Mouse (Mus musculus) ovary, postnatal 36 days (tissue): Measurements from ENCODE around the gene Upf2.
"Not testable (repeated sequence)": the region's sequence is repeated elsewhere in the genome, so short reads cannot be mapped to it uniquely, and the experiment has no call there.

Source experiments
- DNase-seq: peaks from one replicate; pipeline ENCODE4 v3.0.0; 2022; ENCODE audit warnings: low spot score, mixed read lengths

Gene Upf2

DNA sequence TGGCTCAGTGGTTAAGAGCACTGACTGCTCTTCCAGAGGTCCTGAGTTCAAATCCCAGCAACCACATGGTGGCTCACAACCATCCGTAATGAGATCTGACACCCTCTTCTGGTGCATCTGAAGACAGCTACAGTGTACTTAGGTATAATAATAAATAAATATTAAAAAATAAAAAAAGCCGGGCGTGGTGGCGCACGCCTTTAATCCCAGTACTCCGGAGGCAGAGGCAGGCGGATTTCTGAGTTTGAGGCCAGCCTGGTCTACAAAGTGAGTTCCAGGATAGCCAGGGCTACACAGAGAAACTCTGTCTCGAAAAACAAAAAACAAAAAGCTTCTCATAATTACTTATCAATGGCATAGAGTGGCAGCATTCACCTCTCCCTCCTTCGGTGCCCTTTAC, 1.4 kb upstream of the Upf2 start:
- DNase-seq = not testable (repeated sequence)

DNA sequence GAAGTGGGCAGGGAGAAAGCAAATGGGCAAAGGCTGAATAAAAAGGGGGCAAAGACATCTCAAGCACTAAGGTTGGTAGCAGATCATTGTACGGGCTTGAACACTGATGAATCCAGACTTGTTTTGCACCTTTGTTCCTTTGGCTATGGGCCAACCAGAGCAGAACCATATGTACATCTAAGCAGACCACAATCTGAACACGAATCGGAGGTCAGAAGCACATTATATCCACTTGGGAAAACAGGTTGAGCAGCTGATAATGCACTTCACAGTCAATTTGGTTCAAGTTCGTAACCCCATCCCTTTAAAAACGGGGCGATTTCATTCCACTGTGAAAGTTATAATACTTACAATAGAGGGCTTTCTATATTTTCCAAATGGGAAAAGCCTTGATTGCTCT, 964 bp upstream of the Upf2 start:
- DNase-seq = no peak

DNA sequence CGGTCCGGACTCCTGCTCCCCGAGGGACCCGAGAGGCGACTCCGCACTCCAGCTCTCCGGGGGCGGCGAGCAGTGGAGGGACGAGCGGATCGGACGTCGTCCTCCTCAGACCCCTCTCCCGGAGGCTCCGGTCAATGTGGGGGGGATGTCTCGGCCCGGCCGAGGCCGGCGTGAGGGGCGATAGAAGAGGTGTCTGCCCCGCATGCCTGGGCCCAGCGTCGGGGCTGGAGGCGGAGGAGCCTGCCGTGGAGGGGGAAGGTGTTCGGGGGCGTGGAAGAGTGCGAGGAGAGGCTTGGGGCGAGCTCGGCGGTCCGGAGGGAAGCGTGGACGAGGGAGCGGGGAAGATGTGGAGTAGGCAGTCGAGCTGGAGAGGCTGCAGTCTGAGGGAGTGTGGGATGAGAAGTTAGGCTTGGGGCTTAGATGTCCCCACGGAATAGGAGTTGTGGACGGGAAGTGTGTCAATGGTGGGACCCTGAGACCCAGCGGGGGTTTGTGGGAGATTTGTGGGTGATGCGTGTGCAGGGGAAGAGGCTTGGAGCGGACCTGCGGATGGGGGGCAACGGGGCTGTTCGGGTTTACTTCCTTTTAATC, 447 bp downstream of the Upf2 start:
- DNase-seq = no peak

DNA sequence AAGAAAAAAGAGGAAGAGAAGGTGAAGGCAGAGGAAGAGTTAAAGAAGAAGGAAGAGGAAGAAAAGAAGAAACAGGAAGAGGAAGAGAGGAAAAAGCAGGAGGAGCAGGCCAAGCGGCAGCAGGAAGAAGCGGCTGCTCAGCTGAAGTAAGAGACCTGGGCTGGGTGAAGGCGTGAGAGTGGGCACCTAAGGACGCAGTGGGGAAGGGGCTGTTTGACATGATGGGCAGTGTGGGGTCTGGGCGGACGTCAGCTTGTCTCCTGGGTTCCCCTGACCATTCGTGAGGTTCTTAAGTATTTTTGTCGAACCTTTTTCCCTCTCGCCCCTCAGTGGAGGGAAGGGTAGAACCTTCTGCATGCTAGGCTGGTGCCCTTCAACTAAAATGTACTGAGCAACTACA, 6.4 kb downstream of the Upf2 start:
- DNase-seq = no peak

- no peak for DNase-seq
Measured at GRCm38 (mm10) chr2:5962265-5962664, 11.0 kb downstream of the Upf2 start.

GRCm38 (mm10) chr2:5963729-5964128, 12.5 kb downstream of the Upf2 start:
- DNase-seq = not testable (repeated sequence)

DNA sequence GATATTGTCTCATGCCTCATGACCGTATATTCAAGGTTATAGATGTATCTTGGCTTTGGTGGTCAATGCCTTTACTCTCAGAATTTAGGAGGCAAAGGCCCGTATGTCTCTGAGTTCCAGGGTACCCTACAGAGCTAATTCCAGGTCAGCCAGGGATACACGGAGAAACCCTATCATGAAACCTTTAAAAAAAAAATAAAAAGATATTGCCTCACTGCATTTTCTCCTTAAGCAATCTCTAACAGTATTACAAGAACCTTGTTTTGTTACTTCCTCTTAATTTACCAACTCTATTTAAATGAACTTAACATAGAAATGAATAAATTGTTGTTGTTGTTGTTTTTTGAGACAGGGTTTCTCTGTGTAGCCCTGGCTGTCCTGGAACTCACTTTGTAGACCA, 14.7 kb downstream of the Upf2 start:
- no peak for DNase-seq

DNA sequence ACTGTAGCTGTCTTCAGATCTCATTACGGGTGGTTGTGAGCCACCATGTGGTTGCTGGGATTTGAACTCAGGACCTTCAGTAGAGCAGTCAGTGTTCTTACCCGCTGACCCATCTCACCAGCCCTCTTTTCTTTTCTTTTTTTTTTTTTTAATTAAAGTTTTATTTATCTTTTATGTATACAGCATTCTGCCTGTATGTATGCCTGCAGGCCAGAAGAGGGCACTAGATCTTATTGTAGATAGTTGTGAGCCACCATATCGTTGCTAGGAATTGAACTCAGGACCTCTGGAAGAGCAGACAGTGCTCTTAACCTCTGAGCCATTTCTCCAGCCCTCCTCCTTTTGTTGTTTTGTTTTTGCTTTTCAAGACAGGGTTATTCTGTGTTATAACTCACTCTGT, 19.4 kb downstream of the Upf2 start:
- DNase-seq = not testable (repeated sequence)

- no peak for DNase-seq
Measured at GRCm38 (mm10) chr2:5977532-5977931, 26.3 kb downstream of the Upf2 start.

DNA sequence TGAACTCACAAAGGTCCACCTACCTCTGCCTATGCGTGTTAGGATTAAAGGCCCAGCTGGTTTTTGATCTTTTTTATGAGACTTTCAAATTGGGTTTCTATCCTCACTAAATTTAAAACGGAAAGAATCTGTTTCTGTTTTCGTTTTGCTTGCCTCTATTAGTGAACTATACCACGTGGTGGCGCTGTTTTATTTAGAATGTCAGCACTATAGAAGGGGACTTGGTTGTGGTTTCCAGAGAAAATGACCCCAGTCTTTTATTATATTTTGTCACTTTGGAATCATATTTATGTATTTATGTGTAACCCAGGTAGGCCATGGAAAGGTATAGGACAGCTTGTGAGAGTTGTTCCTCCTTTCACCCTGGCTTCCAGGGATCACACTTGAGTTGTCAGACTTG, 44.3 kb downstream of the Upf2 start:
- DNase-seq = no peak

- DNase-seq = no peak
Measured at GRCm38 (mm10) chr2:6003949-6004348, 52.7 kb downstream of the Upf2 start.

GRCm38 (mm10) chr2:6014532-6014931, 63.3 kb downstream of the Upf2 start:
- DNase-seq = no peak

GRCm38 (mm10) chr2:6015182-6015581, 63.9 kb downstream of the Upf2 start:
- DNase-seq = not testable (repeated sequence)

- DNase-seq = no peak
Measured at GRCm38 (mm10) chr2:6020570-6020969, 69.3 kb downstream of the Upf2 start.

DNA sequence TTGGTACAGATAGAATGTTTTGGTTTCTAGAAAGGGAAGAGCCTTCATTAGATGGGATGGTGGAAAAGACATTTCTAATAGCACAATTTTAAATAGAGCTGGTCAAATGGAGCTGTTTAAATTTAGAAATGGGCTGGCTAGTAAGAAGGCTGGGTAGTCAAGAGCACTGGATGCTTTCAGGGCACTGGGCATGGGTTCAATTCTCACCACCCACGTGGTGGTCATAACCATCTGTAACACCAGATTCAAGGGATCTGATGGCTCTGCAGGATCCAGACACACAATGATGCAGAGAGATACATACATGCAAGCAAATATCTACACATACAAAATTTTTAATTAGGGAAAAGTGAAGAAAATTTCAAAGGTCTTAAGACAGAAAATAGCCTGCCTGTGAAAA, 91.4 kb downstream of the Upf2 start:
- DNase-seq = no peak

DNA sequence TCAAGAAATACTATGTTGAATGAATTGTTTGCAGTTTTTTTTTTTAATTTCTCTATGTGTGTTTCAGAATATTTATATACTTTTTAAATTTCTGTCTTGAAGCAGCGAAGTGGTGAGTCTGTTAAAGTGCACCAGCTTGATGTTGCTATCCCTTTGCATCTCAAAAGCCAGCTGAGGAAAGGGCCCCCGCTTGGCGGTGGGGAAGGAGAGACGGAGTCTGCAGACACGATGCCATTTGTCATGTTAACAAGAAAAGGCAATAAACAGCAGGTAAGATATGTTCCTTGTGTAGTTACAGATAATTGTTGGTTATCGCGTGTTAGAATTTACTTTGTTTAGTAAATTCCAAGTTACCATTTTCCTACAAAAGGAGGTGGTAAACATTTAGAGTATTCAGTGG, 95.5 kb downstream of the Upf2 start:
- no peak for DNase-seq

GRCm38 (mm10) chr2:6048570-6048969, 97.3 kb downstream of the Upf2 start:
- peak; percentile 38 for DNase-seq

DNA sequence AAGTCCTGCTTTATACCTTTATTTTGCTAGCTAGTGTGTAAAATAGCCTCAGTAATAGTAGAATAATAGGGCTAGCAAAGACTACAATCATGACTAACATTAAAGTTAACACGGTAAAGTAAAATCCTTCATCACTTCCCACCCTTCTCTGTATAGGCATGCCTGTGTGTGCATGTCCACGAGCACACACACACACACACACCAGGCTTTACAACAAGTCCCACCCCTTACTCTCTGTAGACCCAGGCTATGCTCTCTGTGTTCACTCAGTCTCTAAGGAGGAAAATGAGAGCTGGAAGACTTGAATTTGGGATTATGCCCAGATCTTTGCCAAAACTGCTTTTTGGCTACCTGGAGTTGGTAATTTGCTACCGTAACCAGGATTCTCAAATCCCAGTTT, 97.7 kb downstream of the Upf2 start:
- DNase-seq = no peak

GRCm38 (mm10) chr2:6055466-6055865, 104.2 kb downstream of the Upf2 start:
- no peak for DNase-seq

- DNase-seq = no peak
Measured at GRCm38 (mm10) chr2:6056518-6056917, 105.2 kb downstream of the Upf2 start.

DNA sequence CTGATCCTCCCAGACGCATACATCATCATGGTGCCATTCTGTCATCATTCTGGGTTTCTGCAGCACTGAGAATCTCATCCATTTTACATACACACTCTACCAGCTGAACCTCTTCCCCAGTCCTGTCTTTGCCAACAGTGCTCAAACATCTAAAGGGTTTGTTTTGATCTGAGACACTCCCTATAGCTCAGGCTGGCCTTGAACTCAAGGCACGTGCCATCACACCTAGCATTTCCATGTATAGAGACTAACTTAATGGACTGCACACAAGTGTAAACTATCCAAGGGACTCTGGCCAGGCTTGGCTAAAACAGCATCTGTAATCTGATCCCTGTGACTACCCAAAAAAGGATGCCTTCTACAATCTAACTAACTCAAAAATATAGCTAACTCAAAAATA, 108.0 kb downstream of the Upf2 start:
- no peak for DNase-seq

DNA sequence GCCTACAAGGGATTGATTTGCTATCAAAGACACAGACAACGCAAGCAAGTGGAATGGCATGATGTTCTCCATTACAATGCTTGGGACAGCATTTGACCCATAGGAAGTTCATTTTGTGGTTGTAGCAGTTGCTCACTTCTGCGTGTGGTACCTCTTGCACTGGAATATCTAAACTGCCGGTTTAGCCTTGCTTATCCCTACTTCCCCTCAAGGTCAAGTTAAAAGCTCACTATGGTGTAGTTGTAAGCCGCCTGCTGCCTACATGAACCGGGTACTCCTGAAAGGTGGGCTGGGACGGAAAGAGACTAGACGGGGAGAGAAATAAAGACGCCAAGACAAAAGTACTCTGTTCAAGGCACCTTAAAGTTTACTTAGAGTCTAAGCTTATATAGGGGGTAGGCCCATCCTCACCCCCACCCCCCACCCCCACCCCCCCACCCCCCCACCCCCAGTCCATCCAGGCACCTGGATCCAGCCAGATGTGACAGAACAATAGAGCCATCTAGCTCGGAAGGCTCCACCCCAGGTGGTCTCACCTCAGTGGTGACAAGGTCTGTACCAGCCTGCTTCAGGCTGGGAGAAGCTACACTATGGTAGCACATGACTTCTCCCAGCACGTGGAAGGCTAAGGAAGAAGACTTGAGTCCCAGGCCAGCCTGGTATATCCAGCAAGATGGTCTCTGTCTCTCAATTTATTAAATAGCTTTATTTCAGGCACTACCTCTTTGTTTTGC, 109.0 kb downstream of the Upf2 start:
- DNase-seq = no peak

DNA sequence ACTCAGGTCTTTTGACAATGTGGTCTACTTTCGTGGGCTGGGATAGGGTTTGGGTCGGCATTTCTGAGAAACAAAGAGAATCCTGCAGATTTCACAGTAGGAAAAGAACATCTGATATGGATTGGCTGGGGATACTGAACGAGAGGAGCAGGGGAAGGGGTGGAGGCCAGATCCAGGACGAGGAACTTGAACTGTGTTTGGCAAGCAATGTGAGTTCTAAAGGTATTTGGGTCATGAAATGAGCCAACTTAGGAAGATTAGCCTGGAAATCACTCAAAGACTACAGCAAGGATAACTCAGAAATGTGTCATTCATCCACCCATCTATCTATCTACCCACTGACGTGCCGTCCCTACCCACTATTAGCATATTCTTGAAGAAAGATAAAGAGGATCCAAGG, 116.1 kb downstream of the Upf2 start:
- DNase-seq = no peak

GRCm38 (mm10) chr2:6070925-6071324, 119.7 kb downstream of the Upf2 start:
- DNase-seq = peak; percentile 3
